Mouse (Mus musculus): ENCODE measurements around the gene Rasgrp4. TPM values are rescaled to one million over a fixed set of nuclear protein-coding genes. Genes with fewer than 3 reads are reported as not detected.
A peak's percentile ranks its signal among the peaks of the same experiment; 100 is the strongest.
"Not testable (repeated sequence)": the region's sequence is repeated elsewhere in the genome, so short reads cannot be mapped to it uniquely, and the experiment has no call there.

Gene Rasgrp4
- polyA plus RNA-seq, 1 experiment from 2014 or later = 1.0 TPM

- peak; percentile 27 for DNase-seq
- Histone ChIP-seq H3K27ac (ENCODE audit: low read depth) (no peak overlapping the region), H3K9ac (peak overlapping the region; percentile 83), H3K4me3 (ENCODE audit: low read depth, low read length) (peak overlapping the region; percentile 83), H3K4me2 (peak overlapping the region; percentile 85), H3K9me3 (ENCODE audit: low read depth, low read length) (no peaks in the 10 kb centered on the region), H3K27me3 (ENCODE audit: insufficient read depth, low read length) (no peaks in the 10 kb centered on the region), H3K36me3 (ENCODE audit: insufficient read depth) (peaks cover 37% of the 10 kb centered on the region), H3K4me1 (ENCODE audit: insufficient read depth) (0 out of 2 replicates have a peak, but pooled peaks cover 7% of the 10 kb centered on the region)
- TF ChIP-seq CTCF (IDR thresholded peaks at IDR 0.05; ENCODE audit: low read depth) = no peak
- WGBS = 31% methylated on average over 7 of the region's 7 CpGs
- ATAC-seq (ENCODE audit: insufficient read depth) = no peak
Observed at GRCm38 (mm10) chr7:29179323-29179722, 44.7 kb downstream of the Rasgrp4 start.

GRCm38 (mm10) chr7:29180077-29180853 is 45.6 kb downstream of the Rasgrp4 start, which contains the start of gene Psmd8:
Psmd8 (minus strand) TSS chr7:29180701.
- H3K9me3 ChIP-seq (ENCODE audit: low read depth, low read length) = no peaks in the 10 kb centered on the region
- peak within 1 kb of the TSS; percentile 83 for H3K4me3 ChIP-seq (ENCODE audit: low read depth, low read length)
- ATAC-seq (ENCODE audit: insufficient read depth) (peak; percentile 96), DNase-seq (peak; percentile 99)
- H3K27me3 ChIP-seq (ENCODE audit: insufficient read depth, low read length) = no peaks in the 10 kb centered on the region
- H3K4me2 ChIP-seq = peak within 1 kb of the TSS; percentile 85
- TF ChIP-seq CTCF (IDR thresholded peaks at IDR 0.05; ENCODE audit: low read depth) = peak; percentile 61
- peak within 1 kb of the TSS; percentile 83 for H3K9ac ChIP-seq
- peaks cover 27% of the 10 kb centered on the region for H3K36me3 ChIP-seq (ENCODE audit: insufficient read depth)
- under 1% methylated on average over 62 of the region's 62 CpGs for WGBS
- H3K4me1 ChIP-seq (ENCODE audit: insufficient read depth) = 0 out of 2 replicates have a peak, but pooled peaks cover 7% of the 10 kb centered on the region
- peak within 1 kb of the TSS; percentile 60 for H3K27ac ChIP-seq (ENCODE audit: low read depth)

DNA sequence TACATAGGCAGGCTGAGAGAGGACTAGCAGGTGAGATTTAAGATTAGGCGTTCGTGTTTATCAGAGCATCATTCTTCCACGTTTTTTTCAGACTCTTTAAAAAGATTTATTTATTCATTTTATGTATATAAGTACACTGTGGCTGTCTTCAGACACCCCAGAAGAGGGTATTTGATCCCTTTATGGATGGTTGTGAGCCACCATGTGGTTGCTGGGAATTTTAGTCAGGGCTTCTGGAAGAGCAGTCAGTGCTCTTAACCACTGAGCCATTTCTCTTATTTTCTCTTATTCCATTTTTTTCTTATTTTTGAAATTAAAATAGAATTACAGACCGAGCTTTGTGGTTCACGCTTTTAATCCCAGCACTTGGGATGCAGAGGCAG is 46.2 kb downstream of the Rasgrp4 start:
- Histone ChIP-seq H3K27ac (ENCODE audit: low read depth) (no peak overlapping the region), H3K9ac (no peak overlapping the region), H3K36me3 (ENCODE audit: insufficient read depth) (peaks cover 21% of the 10 kb centered on the region), H3K4me3 (ENCODE audit: low read depth, low read length) (peak overlapping the region; percentile 83), H3K9me3 (ENCODE audit: low read depth, low read length) (no peaks in the 10 kb centered on the region), H3K4me1 (ENCODE audit: insufficient read depth) (0 out of 2 replicates have a peak, but pooled peaks cover 7% of the 10 kb centered on the region), H3K4me2 (peak overlapping the region; percentile 85), H3K27me3 (ENCODE audit: insufficient read depth, low read length) (no peaks in the 10 kb centered on the region)
- 40% methylated on average over 5 of the region's 5 CpGs for WGBS
- no peak for TF ChIP-seq CTCF (IDR thresholded peaks at IDR 0.05; ENCODE audit: low read depth)
- DNase-seq (no peak), ATAC-seq (ENCODE audit: insufficient read depth) (no peak; the same call in 1 of the 2 replicates)

DNA sequence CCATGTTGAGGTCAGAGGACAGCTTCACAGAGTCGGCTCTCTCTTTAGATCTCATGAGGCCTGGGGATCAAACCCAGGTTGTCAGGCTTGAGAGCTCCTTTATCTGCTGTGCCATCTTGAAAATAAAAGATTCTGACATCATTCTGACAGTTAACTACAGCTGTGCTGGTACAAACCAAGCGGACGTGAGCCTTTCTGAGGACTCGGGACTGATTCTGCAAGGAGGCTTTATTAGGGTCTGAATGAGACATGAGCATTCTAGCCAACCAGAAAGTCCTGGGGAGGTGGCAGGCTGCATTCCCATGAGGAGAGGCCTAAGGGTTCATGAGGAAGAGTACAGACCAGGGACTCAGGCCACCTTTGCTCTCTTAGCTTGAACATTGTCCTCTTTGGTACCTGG is 46.7 kb downstream of the Rasgrp4 start:
- peaks cover 17% of the 10 kb centered on the region for H3K36me3 ChIP-seq (ENCODE audit: insufficient read depth)
- H3K27ac ChIP-seq (ENCODE audit: low read depth); H3K9ac ChIP-seq; H3K4me2 ChIP-seq; ATAC-seq (ENCODE audit: insufficient read depth); H3K4me1 ChIP-seq (ENCODE audit: insufficient read depth); H3K27me3 ChIP-seq (ENCODE audit: insufficient read depth, low read length); H3K9me3 ChIP-seq (ENCODE audit: low read depth, low read length); DNase-seq; H3K4me3 ChIP-seq (ENCODE audit: low read depth, low read length): not testable (repeated sequence)
- WGBS = 91% methylated on average over 4 of the region's 4 CpGs

DNA sequence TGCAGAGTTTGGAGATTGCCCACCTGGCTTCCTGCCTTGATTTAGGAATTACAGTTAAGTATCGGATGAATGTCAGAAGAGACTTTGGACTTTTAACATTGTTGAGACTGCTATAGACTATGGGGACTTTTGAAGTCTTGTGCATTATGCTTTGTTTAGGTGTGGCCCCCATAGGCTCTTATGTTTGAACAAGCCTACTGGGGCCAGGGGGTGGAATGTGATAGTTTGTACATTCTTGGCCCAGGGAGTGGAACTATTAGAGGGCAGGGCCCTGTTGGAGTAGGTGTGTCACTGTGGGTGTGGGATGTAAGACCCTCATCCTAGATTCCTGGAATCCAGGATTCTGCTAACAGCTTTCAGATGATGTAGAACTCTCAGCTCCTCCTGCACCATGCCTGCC is 59.6 kb downstream of the Rasgrp4 start:
- not testable (repeated sequence) for H3K4me3 ChIP-seq (ENCODE audit: low read depth, low read length); ATAC-seq (ENCODE audit: insufficient read depth)
- WGBS = 90% methylated on average over 1 of the region's 1 CpGs

GRCm38 (mm10) chr7:29202577-29202976 is 67.9 kb downstream of the Rasgrp4 start:
- no peak for TF ChIP-seq CTCF (IDR thresholded peaks at IDR 0.05; ENCODE audit: low read depth)
- Histone ChIP-seq H3K27me3 (ENCODE audit: insufficient read depth, low read length) (no peaks in the 10 kb centered on the region), H3K4me3 (ENCODE audit: low read depth, low read length) (no peak overlapping the region), H3K36me3 (ENCODE audit: insufficient read depth) (no peaks in the 10 kb centered on the region), H3K27ac (ENCODE audit: low read depth) (no peak overlapping the region), H3K9me3 (ENCODE audit: low read depth, low read length) (no peaks in the 10 kb centered on the region), H3K9ac (no peak overlapping the region), H3K4me1 (ENCODE audit: insufficient read depth) (no peaks in the 10 kb centered on the region), H3K4me2 (no peak overlapping the region)
- WGBS = 76% methylated on average over 6 of the region's 6 CpGs
- no peak for DNase-seq
- no peak for ATAC-seq (ENCODE audit: insufficient read depth)

More for the DNA sequence above, 59.6 kb downstream of the Rasgrp4 start:
- not testable (repeated sequence) for H3K4me1 ChIP-seq (ENCODE audit: insufficient read depth); H3K27ac ChIP-seq (ENCODE audit: low read depth); H3K9me3 ChIP-seq (ENCODE audit: low read depth, low read length); H3K9ac ChIP-seq; H3K36me3 ChIP-seq (ENCODE audit: insufficient read depth); H3K27me3 ChIP-seq (ENCODE audit: insufficient read depth, low read length); DNase-seq; H3K4me2 ChIP-seq

Other genes with a start within 250 kb of the Rasgrp4 start
- 266 and 270 TPM in 2 replicates for gene Actn4, start 172.5 kb upstream of the Rasgrp4 start, polyA plus RNA-seq (2014; fragmentation: Nextera tagmentation; extraction: Ambion mirVana)
- 392 and 398 TPM in 2 replicates for gene Eif3k, start 153.0 kb upstream of the Rasgrp4 start, polyA plus RNA-seq (2014; fragmentation: Nextera tagmentation; extraction: Ambion mirVana)
- gene Map4k1, start 152.8 kb upstream of the Rasgrp4 start, polyA plus RNA-seq (2014; fragmentation: Nextera tagmentation; extraction: Ambion mirVana) = 8.5 and 10.7 TPM in 2 replicates
- 0.22 and 0.45 TPM in 2 replicates for gene Ryr1, start 9.7 kb upstream of the Rasgrp4 start, polyA plus RNA-seq (2014; fragmentation: Nextera tagmentation; extraction: Ambion mirVana)
- gene Fam98c, start 21.4 kb downstream of the Rasgrp4 start, polyA plus RNA-seq (2014; fragmentation: Nextera tagmentation; extraction: Ambion mirVana) = 10.7 and 16.3 TPM in 2 replicates
- gene Ggn, start 35.4 kb downstream of the Rasgrp4 start, polyA plus RNA-seq (2014; fragmentation: Nextera tagmentation; extraction: Ambion mirVana) = 0.17 and 0.28 TPM in 2 replicates
- gene Spred3, start 35.6 kb downstream of the Rasgrp4 start, polyA plus RNA-seq (2014; fragmentation: Nextera tagmentation; extraction: Ambion mirVana) = 1.7 and 2.5 TPM in 2 replicates
- 284 and 285 TPM in 2 replicates for gene Psmd8, start 45.9 kb downstream of the Rasgrp4 start, polyA plus RNA-seq (2014; fragmentation: Nextera tagmentation; extraction: Ambion mirVana)
- 0.57 and 0.87 TPM in 2 replicates for gene Catsperg1, start 79.2 kb downstream of the Rasgrp4 start, polyA plus RNA-seq (2014; fragmentation: Nextera tagmentation; extraction: Ambion mirVana)
- 0.84 and 1.1 TPM in 2 replicates for gene Kcnk6, start 97.7 kb downstream of the Rasgrp4 start, polyA plus RNA-seq (2014; fragmentation: Nextera tagmentation; extraction: Ambion mirVana)
- gene Yif1b, start 103.5 kb downstream of the Rasgrp4 start, polyA plus RNA-seq (2014; fragmentation: Nextera tagmentation; extraction: Ambion mirVana) = 121 and 123 TPM in 2 replicates
- gene 2200002D01Rik, start 113.6 kb downstream of the Rasgrp4 start, polyA plus RNA-seq (2014; fragmentation: Nextera tagmentation; extraction: Ambion mirVana) = 4.6 and 4.7 TPM in 2 replicates
- gene Spint2, start 147.1 kb downstream of the Rasgrp4 start, polyA plus RNA-seq (2014; fragmentation: Nextera tagmentation; extraction: Ambion mirVana) = 243 and 265 TPM in 2 replicates
- gene Ppp1r14a, start 154.5 kb downstream of the Rasgrp4 start, polyA plus RNA-seq (2014; fragmentation: Nextera tagmentation; extraction: Ambion mirVana) = 114 and 127 TPM in 2 replicates
- 13.5 and 14.7 TPM in 2 replicates for gene Dpf1, start 169.1 kb downstream of the Rasgrp4 start, polyA plus RNA-seq (2014; fragmentation: Nextera tagmentation; extraction: Ambion mirVana)